Mouse (Mus musculus): ENCODE results near the gene Fancc.

Fancc gene

DNA sequence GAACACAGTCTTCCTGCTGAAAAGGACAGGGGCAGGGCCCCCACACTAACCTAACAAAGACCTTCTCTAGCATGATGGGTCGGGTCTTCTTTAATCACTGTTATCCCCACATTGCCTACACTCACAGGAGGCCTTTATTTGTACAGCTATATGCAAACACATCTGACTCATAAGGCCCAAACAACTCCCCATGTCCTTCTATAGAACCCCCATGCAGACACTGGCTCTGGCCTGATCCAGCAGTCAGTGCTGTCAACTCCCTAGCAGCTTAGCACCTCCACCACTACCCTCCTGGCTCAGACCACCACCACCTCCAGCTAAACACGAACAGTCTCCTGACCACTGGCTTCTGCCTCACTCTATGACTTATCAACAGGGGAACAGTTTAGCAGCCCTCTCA is 149.4 kb downstream of the Fancc start:
- 95% methylated on average over 2 of the region's 2 CpGs for WGBS

DNA sequence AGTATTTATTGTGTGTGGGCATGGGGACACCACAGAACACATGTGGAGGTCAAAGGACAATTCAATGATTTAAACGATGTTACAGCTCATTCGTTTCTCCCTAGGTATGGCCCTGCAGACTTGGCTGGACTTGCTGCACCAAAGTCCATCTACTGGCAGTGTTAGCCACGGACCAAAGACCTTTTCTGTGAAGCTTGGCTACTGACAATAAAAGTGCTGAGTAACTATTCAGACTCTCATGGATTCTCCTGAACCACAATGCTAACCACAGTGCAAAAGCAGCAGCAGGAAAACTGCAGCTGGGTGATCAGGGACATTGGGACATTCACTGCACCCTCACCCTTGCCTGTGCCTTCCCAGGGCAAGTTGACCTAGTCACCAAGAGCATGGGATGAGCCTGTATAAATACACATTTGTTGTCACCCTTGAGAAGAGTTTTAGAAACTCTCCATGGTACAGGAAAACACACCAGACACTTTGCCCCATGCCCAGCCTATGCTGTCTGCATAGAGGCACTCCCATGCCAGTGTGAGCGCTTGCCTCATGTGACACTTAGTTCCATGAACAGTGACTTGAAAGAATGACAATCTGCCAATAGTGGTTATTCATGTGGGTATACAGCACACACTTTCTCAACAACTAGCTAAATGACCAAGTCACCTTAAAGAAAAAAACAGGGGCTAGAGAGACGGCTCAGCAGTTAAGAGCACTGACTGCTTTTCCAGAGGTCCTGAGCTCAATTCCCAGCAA is 151.4 kb downstream of the Fancc start:
- WGBS, result 86% methylated on average over 5 of the region's 5 CpGs

DNA sequence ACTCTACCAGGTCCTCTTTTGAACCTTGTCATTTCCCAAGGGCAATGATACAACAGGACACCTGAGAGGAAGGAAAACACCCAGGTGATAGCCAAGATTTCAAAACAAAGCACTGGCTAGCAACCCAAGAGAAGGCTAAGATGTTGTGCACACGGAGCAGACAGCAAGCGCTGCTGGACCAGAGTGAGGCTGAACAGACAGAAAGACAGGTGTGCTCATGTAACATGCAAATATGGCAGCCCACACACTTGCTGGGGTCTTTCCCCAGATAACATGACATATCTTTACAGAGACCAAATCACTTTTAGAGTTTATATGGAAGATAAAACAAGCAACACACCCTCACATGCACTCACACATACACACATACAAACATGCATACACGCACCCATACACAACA is 152.6 kb downstream of the Fancc start:
- 96% methylated on average over 3 of the region's 3 CpGs for WGBS

DNA sequence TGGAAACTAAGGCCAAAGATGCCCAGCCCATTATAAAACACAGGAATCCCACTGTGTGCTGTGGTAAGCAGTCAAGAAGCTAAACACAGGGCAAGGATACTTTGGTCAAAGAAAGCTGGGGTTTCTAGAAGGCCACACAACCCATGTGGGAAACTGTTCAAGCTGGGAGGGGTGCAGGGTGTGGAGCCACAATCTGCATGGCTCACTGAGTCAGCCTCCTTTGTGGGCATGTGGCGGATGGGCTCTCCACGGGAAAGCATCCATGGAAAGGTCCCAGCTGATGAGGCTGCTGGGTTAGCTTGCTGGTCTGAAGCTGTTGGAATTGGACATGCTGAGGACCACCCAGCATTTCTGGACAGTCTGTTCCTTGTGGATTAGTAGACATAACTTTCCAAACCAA is 154.3 kb downstream of the Fancc start:
- 91% methylated on average over 2 of the region's 2 CpGs for WGBS

DNA sequence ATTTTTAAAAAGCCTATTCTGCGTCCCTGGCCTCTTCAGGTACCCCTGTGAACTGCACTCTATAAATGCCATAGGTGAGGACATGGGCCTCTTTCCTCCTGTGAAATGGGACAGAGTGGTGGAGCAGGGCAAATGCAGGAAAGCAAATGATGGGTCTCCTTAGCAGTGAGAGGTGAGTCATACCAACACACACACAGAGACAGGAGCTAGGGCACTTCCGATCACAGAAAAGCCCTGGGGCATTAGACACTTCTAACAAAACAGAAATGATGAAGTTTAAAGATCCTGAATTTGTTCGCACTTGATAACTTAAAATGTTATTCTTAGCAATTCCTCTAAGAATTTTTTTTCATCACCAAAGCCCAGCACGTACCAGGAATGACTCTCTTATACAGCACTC is 157.1 kb downstream of the Fancc start:
- WGBS, result 85% methylated on average over 4 of the region's 4 CpGs

DNA sequence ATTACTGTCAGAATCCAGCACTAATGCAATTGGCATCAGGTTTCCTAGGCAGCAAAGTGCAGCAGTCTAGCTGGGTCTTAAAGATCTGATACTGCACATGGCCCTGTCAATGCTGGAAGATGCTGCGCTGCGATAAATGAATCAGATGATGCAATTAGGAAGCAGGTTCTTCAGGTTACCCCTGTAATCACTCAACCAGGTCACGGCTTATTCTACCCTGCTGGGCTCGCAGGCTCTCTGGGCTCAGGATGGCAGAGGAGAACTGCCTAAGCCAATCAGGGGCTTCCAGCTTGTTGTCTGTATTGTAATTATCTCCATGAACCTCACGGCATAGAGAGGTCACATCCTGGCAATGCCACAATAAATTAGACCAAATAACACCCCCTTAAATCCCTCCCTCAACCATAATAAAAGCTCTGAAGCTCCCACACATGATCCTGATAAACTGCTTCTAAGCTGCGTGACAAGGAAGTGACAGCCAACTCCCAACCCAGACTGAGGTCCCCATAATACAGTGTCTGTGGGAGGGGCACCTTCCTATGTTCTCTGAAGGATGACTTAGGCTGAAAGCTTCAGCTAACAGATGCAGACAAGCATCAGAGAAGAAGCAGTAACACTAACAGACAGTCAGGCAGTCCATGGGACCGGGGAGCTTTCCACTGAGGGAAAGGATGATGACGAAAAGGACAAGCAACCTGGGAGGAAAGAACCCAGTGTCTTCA is 159.7 kb downstream of the Fancc start:
- 87% methylated on average over 8 of the region's 8 CpGs for WGBS

DNA sequence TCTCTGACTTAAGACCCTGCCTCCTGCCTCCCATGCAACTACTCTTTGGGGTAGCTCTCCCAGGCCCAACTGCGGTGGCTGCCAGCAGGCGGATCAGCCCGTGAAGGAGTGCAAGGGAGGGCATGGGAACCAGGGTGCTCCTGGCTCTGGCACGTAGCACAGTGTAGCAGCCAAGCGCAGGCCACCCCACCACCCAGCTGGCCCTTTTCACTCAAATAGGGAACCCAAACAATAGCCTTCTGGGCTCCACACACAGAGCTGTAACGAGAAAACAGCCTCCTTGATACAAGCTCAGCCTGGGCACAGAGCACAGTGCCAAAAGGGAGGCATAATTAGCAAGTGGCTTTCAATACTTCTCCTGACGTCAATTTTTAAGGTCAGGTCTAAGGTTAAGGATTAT is 160.7 kb downstream of the Fancc start:
- 66% methylated on average over 7 of the region's 7 CpGs for WGBS

DNA sequence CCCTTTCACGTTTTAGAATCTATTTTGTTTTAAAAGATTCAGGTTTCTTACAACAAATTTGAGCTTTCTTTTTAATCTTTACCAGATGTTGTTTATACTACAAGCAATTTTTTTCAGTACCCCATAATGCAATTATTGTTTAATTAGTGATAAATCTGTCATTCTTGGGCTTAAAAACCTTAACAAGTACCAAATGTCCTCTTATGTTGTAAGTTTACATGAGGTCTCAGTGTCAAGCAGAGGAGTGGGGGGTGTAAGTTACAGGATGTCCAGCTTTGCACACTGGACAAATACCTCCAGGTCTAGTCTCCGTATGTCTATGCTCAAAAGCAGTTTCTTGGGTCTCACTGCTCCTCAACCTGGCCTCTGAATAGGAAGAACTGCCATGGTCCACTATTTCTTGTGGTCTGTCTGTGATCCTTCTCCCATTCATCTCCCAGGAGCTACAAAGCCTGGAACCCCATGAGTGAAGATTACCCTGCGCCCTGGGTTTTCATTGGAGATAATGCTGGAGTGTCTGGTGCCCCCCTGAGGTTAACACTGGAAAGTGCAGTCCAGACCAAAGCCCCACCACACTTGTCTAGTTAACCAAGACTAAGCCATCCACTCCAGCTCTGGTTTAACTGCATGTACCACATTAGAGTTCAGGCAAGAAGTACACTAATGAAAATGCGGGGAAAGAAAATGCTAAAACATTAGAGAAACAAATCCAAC is 161.5 kb downstream of the Fancc start:
- WGBS, result 78% methylated on average over 4 of the region's 4 CpGs

DNA sequence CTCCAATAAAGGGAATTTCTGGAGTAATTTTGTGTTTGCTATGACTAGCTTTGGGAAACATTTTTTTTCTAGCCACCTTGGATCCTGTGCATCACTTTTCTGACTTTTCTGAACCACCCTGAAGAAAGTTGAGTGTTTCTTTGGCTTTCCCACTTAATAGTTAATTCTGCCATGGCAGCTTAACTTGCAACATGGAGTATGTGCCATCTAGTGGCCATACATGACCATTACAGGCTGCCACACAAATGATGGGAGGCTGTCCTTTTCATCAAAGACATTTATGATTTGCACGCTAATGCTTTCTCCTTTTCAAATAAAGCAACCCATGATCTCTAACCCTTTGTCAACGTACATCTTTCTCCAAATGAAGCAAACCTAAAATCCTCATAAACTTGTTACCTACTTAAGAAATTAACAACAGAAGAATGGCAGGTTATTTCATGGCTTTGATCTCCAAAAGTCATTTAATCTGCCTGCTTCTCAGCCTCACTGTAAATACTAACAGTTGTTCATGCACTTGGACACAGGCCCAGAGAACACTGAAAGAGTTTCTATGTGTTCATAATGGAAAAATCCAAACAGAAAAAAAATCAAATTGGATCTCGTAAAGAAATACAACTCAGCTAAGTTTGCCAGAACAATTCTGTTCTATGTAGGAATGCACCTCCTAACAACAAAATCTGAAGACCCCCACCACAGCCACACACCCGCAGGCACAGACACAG is 164.3 kb downstream of the Fancc start:
- 30% methylated on average over 4 of the region's 4 CpGs for WGBS

DNA sequence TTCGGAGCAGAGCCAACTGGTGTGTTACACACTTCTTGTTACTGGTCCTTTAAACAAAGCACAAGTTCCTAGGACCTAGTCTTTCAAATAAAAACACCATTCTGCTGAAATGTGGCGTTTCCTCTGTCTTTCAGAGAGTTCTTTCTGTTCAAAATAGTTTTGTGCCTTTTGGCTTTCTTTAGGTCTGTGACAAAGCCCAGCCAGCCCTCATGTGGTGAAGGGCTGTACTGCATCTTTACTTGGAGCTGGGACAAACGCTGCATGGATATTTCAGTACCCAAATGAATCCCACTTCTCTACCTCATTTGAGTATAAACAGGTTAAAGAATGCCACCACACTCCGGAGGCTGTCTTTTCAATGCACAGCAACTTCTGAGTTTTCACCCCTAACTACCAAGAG is 165.7 kb downstream of the Fancc start:
- 38% methylated on average over 4 of the region's 4 CpGs for WGBS

DNA sequence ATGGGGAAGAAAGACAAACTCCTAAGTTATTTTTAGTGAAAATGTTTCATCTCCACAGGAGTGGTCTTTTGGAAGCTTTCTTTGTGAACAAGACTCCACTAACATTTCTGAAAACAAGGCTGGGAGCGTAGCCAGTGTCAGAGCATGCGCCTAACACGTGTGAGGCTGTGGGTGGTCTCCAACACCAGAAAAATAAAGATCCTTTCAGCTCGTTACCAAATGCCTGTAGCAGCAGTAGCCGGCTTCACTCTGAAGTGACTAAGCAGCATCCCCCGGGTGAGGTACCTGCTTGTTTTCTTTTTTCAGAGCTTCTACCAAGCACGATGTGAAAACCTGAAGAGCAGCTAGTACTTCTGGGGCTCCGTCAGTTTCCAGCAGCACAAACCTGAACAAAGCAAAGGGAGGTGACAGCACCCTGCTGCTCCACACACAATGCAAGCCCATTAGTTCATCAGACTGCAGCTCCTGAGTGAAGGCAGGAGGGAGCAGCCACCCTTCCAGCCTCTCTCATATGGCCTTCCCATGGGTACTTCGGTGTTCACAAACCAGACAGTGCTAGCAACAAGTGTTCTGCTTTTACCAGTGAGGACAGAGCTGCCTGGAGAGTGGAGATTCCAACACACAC is 166.7 kb downstream of the Fancc start:
- WGBS, result 15% methylated on average over 9 of the region's 9 CpGs

DNA sequence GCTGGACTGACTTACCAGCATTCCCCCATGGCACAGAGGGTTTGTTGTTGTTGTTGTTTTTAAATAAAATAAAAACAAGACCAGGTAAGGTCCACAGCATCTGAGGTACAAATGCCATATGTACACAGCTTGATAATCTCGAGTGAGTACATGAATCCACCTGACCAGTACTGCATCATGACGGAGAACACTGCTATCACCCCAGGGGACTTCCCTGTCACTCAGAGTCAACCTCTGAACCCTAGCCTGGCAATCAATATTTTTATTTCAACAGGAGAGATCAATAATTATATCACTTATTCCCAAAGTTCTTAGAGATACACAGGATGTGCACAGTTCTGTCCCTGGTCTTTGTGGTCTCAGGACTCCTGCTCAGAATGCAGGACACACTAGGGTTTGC is 171.1 kb downstream of the Fancc start:
- WGBS, result 90% methylated on average over 2 of the region's 2 CpGs

DNA sequence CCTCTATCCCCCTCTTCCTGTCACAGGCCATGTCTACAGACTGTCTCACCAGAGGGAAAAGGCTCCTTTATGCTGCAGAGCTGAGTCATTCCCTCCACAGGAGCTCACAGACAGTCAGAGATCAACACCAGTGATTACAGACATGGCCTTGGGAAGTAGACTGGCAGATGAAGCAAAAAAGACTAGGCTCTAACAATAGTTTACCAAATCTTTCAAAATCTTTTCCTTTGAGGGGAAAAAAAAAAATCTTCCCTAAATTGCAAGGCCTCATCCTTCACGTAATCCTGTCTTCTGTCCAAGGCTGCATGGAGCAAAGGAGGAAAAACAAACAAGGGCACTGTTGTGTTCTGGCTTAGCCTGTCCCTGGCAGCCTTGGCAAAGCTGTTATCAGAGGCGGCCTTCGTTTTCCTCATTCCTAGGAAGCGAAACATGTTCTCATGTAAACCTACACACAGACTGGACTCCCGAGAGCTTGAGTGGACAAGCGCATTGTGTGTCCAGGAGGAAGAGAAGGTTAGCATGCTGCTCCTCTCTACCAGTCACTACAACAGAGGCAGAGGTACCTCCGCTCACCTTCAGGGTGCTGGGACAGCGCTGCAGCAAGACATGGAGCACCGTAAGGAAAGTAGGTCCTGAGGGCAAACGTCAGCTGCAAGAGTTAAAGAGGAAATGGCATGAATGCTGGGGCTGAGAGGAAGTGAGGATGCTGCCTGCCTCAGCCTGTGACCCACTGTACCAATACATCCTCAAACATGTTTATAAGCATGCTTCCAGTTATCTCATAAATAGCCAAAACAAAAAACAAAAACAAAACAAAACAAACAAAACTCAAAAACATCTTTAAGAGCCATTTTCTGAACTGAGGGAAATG is 171.9 kb downstream of the Fancc start:
- WGBS, result 66% methylated on average over 10 of the region's 10 CpGs

DNA sequence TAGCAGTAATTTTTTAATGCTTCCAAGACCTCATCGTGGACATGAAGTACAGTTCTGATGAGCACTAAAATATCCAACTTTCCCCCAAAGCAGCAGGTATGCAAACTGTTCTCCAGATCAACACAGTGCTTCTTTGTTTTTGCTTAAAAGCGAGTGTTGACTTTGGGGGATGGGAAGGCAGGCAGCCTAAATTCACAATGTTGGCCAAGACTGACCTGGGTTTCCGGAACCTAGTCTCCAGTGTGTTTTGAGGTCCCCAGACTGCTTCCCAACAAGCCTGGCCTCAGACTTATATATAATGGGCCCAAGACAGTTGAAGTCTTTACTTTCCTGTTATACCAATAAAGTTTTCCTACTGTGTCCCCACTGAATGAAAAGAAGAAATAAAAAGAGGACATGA is 172.8 kb downstream of the Fancc start:
- WGBS, result 54% methylated on average over 3 of the region's 3 CpGs

DNA sequence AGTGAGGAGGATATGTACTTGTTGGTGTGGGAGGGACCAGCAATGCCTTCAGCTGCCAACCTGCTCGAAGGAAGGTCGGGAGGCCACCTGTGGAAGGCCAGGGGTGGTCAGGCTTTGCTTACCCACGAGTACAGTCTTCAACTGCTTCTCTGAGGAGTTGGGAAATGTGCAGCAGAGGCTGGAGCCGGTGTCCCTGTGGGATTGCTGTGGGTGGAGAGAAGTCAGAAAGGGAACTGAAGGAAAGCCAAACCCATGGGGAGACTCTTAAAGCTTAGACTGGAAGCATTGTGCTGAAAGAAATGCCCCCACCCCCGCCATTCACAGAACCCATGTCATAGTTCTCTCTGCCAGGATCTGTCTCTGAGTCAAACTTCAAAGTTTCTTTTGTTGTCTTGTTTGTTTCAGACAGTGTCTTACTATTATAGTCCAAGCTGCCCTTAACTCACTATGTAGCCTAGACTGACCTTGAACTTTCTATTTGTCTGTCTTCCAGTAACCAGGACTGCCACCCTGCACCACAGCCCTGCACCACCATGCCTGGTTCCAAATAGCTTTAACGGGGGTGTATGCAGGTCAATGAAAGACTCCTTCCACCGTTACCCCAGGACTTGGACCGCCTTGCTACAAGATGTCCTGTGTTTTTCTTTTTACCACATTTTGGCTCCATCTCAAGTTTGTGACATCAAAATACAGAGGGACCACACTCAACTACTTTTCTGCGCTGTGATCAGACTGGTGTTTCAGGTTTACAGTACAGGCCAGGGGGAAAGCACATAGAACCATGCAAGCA is 173.6 kb downstream of the Fancc start:
- 50% methylated on average over 9 of the region's 9 CpGs for WGBS

DNA sequence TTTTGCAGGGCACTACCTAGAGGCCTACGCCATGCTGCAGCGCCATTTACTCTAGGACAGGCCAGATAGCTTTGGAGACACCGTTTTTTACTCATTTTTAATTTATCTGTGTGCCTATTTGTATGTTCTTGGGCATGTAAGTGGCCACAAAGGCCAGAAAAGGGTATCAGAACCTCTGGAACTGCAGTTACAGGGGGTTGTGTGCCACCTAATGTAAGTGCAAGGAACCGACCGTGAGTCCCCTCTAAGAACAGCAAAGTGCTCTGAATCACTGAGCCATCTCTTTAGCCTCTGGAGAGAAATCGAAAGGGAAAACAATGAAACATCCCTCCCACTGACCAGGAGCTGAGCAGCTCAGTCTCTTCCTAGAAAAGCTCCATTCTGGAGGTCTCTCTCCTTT is 174.3 kb downstream of the Fancc start:
- WGBS, result 74% methylated on average over 6 of the region's 6 CpGs

DNA sequence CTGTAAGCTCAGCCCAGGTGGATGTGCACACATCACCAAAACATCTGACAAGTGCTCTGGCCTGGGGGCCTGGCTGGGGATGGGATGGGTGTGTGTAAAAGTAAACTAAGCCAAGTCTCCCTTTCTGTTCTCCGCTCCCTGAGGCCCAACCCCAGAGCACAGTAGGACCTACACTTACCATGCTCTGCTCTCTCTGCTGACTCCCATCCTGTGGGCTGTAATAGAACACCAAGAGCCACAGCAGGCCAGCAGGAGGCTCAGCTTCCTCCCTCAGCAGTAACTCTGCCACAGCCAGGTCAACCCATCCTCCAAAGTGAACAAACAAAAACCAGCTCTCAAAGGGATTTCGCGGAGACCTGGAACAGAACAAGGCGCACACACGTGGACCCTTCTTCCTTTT is 175.4 kb downstream of the Fancc start:
- 74% methylated on average over 5 of the region's 5 CpGs for WGBS

DNA sequence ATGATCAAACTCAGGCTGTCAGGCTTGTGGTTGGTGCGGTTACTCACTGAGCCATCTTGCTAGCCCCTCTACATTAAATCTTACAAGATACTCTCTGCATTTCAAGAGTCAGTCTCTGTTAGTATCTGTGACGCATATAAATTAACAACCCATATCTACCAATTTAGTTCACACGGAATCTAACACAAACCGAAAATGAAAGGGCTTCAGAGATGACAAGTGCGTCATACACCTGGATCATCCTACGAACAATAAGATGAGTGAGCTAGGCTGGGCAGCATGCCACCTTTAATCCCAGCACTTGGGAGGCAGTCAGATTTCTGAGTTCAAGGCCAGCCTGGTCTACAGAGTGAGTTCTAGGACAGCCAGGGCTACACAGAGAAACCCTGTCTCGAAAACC is 177.3 kb downstream of the Fancc start:
- WGBS, result 93% methylated on average over 7 of the region's 7 CpGs

DNA sequence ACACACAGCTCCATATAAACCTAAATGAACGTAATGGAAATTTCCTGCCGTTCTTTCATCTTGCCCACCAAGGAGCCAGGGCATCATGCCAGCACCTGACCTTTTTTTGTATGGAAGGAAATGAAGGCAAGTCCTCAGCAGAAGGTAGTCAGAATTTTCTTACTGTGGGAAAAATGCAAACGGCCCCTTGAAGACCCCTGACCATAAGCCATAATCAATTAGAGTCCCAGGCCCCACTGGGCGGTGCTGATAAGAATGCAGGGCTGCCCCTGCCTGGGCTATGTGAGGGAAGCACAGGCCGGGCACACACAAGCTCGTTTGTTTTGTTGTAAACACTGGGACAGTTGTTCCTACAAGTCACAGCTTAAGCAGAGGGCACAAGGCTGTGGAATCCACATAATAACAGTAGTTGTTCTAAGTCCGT is 179.4 kb downstream of the Fancc start:
- 39% methylated on average over 7 of the region's 7 CpGs for WGBS

DNA sequence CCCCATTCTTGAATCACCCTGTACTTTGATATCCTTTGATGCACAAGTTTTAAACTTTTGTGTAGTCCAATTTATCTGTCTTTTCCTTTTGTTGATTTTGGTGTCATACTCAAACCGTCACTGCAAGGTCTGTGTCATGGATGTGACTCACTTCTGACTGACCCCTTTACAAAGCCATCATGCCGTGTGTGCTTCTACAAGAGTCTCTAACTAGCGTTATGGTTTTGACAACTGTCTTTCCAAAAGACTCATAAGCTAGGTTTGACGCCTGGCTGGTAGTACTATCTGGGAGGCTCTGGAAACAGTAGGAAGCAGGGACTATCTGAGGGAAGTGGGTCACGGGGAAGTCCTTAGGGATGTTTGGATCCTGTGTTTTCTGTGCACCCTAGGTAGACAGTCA is 180.7 kb downstream of the Fancc start:
- WGBS, result 77% methylated on average over 5 of the region's 5 CpGs

Measured in cerebral cortex, adult 2 months (tissue).